Mouse (Mus musculus): Measurements from ENCODE around the gene Sh3d21.

The Sh3d21 gene

GRCm38 (mm10) chr4:126147533-126148160 is 15.6 kb downstream of the Sh3d21 start, which contains the start of gene Eva1b:
TSS of gene Eva1b (plus strand) at chr4:126147744.
- intact Hi-C loops (cut with DNase I), result no loop called here

GRCm38 (mm10) chr4:126146974-126147532 is 16.2 kb downstream of the Sh3d21 start:
- intact Hi-C loops (cut with DNase I), result no loop called here

- intact Hi-C loops (cut with DNase I), result no loop called here
Observed at GRCm38 (mm10) chr4:126145396-126145795, 17.9 kb downstream of the Sh3d21 start.

DNA sequence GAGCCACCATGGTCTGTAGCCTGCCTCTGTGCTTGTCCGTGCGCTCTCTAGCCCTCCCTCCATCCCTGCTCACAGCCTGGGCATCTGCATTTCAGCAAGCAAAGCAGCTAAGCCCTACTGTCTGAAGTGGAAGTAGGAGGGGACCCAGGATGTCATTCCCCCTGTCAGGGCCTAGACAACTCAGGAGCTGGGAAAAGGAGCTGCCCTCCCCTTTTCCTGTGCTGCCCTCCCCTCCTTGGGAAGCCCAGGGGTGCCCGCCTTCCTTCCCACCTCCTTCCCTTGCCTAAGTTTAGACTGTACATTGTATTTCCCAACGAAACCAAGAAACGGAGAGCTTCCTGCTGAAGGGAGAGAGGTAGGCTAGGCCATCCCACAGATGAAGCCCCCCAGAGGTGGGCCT is 22.3 kb downstream of the Sh3d21 start:
- intact Hi-C loops (cut with DNase I), result no loop called here

DNA sequence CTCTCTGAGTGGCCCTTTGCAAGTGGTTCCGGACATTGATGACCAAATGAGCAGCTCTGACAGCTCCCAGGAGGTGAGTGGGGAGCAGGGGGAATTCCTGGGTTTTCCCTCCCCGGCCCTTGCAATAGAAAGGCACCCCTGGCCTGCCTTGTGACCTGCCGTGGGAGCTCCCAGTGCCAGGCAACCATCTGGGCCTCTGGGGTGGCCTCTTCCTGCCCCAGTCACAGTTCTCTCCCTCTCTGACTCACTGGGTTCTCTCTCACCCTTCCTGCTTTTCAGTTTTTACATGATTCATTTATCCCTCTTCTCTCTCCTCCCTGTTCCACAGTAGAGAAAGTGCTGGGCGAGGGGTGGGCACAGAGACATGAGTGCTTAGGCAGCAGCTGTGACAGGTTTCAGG is 25.5 kb downstream of the Sh3d21 start:
- intact Hi-C loops (cut with DNase I), result no loop called here

- intact Hi-C loops (cut with DNase I), result no loop called here
Observed at GRCm38 (mm10) chr4:126134639-126135038, 28.7 kb downstream of the Sh3d21 start.

GRCm38 (mm10) chr4:126134236-126134635 is 29.1 kb downstream of the Sh3d21 start:
- intact Hi-C loops (cut with DNase I), result no loop called here

GRCm38 (mm10) chr4:126132636-126133264 is 30.5 kb downstream of the Sh3d21 start:
- intact Hi-C loops (cut with DNase I), result no loop called here

- intact Hi-C loops (cut with DNase I), result no loop called here
Observed at GRCm38 (mm10) chr4:126131290-126132121, 31.8 kb downstream of the Sh3d21 start.

GRCm38 (mm10) chr4:126130502-126130901 is 32.8 kb downstream of the Sh3d21 start:
- intact Hi-C loops (cut with DNase I), result no loop called here

GRCm38 (mm10) chr4:126123309-126124040 is 39.8 kb downstream of the Sh3d21 start:
- intact Hi-C loops (cut with DNase I), result no loop called here

GRCm38 (mm10) chr4:126120506-126120905 is 42.8 kb downstream of the Sh3d21 start:
- intact Hi-C loops (cut with DNase I), result no loop called here

- intact Hi-C loops (cut with DNase I), result no loop called here
Observed at GRCm38 (mm10) chr4:126120052-126120451, 43.2 kb downstream of the Sh3d21 start.

- intact Hi-C loops (cut with DNase I), result no loop called here
Observed at GRCm38 (mm10) chr4:126119051-126119450, 44.2 kb downstream of the Sh3d21 start.

DNA sequence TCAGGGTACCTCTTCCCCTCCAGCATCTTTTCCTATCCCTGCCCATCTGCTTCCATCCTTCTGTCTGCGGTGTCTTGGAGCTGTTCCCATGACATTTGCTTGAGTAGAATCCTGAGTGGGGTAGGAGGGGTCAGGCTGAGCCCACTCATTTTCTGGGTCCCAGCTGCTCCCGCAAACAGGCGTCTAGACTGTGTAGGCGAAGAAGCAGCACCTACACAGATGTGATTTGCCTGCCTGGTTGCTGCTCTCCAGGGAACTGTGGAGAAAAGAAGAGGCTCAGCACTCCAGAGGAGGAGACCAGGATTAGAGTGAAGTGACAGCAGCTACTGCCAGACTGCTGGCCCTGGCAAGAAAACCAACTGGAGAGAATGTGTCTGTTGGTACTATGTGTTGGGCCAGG is 44.6 kb downstream of the Sh3d21 start:
- intact Hi-C loops (cut with DNase I), result no loop called here

- intact Hi-C loops (cut with DNase I), result no loop called here
Observed at GRCm38 (mm10) chr4:126117116-126117515, 46.2 kb downstream of the Sh3d21 start.

DNA sequence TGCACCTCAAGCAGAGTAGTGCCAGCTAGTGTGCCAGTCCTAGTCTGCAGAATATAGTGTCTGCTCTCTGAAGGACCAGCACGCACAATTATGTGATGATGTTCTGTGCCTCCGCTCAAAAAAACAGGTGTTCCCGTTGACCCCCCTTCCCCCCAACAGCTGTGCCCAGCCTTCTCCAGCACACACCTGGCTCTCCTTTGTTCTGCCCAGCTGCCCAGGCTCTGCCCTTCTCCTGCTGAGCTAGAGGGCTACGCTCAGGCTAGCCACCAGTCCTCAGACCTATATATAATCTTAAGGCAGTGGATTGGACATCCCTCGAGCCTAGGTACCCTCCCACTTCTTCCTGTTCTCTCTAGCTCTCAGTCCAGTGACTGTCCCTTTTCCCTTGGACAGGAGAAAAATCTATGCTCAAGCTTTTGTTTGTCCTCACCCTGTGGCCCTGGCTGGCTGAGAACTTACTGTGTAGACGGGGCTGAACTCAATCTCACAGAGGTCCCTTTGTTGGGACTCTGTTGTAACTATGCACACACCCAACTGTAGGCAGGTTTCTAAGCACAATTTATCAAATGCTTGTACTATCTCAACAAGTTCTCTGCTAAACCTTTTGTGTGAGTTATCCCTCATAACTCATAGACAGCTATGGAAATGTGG is 47.3 kb downstream of the Sh3d21 start:
- intact Hi-C loops (cut with DNase I), result loop anchor here (2.0 kb wide), 1 partner anchor 29 kb away; no protein-coding TSS in a partner anchor

DNA sequence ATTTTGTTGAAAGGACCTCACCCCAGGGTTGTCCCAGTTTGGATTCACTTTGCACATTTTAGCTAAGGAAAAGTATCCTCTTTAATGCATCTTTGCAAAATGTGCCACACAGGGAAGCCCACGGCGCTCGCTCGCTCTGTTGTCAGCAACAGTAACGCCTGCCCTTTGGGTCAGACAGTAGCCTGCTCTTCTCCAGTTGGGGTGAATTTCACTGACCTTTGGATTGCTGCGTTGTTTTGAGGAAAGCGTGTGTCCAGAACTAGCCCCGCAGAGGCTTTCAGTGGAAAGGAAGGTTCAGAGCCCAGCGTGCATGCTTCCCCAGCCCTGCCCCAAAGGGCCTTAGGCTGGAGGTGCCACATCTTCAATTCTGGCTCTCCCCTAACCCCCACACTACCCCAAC is 47.9 kb downstream of the Sh3d21 start:
- intact Hi-C loops (cut with DNase I), result loop anchor here (2.0 kb wide), 1 partner anchor 29 kb away; no protein-coding TSS in a partner anchor

GRCm38 (mm10) chr4:126113943-126114342 is 49.3 kb downstream of the Sh3d21 start:
- intact Hi-C loops (cut with DNase I), result loop anchor here (2.0 kb wide), 1 partner anchor 27 kb away; no protein-coding TSS in a partner anchor

GRCm38 (mm10) chr4:126113243-126113642 is 50.0 kb downstream of the Sh3d21 start:
- intact Hi-C loops (cut with DNase I), result no loop called here
